Mouse (Mus musculus): Measurements from ENCODE around the gene Polr2i.

- TF ChIP-seq CTCF (IDR thresholded peaks at IDR 0.05; ENCODE audit: low read depth) (no peak), EP300 (IDR thresholded peaks at IDR 0.05; ENCODE audit: low read depth) (no peak)
These were observed 12.3 kb upstream of the Polr2i start for GRCm38 (mm10) chr7:30219293-30220007.

Measured in heart, postnatal 0 days (tissue).